Mouse (Mus musculus) testis, postnatal 14 days (tissue): ENCODE data around the gene Ccdc138.
A peak's percentile ranks its signal among the peaks of the same experiment; 100 is the strongest.

Experiments used
- DNase-seq: peaks from one replicate; pipeline ENCODE4 v3.0.0; 2021; ENCODE audit warnings: low spot score

The Ccdc138 gene

GRCm38 (mm10) chr10:58585427-58586223 lies 87.9 kb downstream of the Ccdc138 start:
- no peak for DNase-seq

- DNase-seq, result no peak
These were observed 96.7 kb downstream of the Ccdc138 start for GRCm38 (mm10) chr10:58594486-58594885.

- no peak for DNase-seq
These were observed 97.4 kb downstream of the Ccdc138 start for GRCm38 (mm10) chr10:58595197-58595596.

- no peak for DNase-seq
These were observed 98.1 kb downstream of the Ccdc138 start for GRCm38 (mm10) chr10:58595821-58596220.

DNA sequence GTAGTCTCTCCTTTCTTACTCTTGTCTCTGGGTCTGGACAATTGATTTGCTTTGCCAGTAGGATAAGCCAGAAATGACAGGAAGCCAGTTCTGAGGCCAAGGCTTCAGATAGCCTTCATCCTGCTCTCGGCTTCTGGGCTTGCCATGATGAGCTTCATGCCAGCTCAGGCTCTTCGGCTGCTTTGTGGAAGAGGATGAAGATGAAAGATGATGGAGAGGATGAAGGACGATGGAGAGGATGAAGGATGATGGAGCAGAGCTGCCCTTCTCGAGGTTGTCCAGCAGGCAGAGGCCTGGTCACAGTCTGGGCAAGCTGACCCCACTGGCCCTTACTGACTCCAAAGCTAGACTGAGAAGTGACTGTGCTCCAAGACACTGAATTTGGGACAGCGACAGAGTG lies 102.4 kb downstream of the Ccdc138 start:
- no peak for DNase-seq

- DNase-seq, result no peak
These were observed 103.2 kb downstream of the Ccdc138 start for GRCm38 (mm10) chr10:58600983-58601382.

DNA sequence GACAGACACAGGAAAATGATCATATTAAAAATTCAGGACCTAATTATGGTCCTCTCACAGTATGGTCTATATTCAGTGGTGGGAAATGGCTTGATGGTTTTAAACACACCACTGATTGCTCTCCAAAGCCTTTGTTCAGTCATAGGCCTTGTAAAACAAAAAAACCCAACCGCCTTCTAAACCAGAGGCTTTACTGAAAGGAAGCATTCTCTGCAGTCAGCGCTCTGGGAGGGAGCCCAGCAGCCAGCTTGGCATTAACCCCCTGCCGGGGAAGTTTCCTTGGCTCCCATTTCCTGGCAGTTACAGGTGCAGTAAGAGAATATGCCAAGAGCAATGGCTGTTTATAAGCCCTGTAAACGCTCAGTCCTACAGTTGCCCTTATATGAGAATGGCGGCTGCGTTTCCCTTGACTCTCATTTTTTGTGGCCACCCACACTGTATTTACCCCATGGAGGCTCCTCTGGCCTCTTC lies 103.7 kb downstream of the Ccdc138 start:
- no peak for DNase-seq

DNA sequence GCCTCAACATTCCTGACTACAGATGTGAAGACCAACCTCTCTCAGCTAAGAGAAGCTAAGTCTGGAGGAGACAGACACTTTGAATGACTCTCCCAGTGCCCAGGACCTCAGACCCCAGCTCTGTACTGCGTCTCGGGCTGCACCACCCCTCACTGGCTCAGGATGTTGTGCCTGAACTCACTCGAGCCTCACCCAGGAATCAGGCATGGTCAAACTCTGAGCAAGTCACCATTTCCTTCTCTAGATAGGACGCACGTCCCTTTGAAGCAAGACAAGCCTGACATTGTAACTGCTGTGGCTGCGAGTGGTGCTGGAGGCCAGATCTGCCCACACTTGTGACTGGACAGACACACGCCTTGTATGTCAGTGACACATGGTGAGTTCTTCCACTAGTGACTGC lies 104.2 kb downstream of the Ccdc138 start:
- no peak for DNase-seq

DNA sequence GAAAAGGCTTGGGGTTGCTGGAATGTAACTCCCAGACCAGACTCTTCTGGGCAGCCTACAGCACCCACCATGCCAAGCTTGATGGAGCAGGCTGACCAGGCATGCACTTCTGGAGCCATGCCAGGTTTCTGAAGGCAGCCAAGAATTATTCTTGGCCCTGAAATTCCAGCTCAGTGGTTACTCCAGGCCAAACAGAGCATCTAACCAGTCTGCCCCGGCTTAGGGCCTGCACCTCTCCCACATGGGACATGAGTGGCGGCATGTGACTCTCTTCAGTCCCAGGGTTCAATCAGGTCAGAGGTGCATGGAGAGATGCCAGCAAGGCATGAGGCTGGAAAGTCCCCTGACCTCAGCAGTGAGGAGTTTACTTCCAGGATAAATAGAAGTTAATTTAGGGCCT lies 107.0 kb downstream of the Ccdc138 start:
- DNase-seq, result peak; percentile 52

DNA sequence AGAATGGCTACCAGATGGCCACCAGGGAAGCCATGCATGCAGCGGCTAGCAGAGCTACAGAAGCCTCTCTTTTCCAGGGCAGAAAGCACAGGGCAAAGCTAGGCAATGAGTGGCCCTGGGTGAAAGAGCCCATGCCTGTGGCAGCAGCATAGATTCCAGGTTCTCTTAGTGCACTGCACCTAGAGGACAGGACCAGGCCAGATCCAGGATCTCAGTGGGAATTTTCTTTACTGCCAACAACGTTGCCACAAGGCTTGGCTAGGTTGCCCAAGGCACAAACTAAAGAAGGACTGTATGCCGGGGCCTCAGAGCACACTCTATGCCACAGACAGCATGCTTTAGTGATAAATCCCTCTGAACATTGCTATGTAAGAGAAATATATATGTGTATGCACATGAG lies 108.6 kb downstream of the Ccdc138 start:
- DNase-seq, result no peak

DNA sequence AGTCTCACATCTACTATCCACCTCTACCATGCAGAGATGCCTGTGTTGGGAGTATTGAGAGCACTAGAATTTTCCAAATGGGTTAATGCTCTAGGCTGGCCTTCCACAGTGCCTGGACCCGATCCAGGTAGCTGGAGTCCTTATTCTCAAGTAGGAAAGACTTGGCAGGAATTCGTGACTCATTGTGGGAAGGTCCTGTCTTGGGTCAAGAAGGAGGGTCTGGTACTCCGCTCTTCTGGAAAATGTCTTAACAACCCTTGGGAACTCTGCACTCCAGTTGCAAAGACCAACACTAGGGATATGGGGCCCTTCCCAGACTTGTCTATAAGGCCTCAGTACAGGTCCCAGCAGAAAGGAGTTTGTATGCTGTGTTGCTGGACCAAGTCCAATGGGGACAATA lies 111.1 kb downstream of the Ccdc138 start:
- no peak for DNase-seq

GRCm38 (mm10) chr10:58610484-58611261 lies 112.9 kb downstream of the Ccdc138 start:
- DNase-seq, result no peak

DNA sequence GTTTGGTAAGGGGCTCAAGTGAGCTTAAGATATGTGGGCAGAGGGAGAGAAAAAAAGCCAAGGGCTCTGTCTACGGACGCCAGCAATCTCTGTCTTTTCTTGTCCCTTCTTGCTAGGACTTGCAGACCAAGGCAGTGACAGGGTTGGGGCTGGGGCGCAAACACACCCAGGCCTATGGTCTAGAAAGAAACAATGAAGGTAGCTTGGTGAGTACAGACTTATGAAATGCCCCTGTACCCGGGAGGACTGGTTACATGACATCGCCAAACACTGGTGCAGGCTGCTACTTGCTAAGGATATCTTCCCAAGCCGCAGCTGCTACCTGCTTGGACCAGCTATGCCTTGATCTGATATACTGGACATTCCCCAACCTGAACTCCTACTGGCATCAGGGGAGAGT lies 116.9 kb downstream of the Ccdc138 start:
- no peak for DNase-seq

DNA sequence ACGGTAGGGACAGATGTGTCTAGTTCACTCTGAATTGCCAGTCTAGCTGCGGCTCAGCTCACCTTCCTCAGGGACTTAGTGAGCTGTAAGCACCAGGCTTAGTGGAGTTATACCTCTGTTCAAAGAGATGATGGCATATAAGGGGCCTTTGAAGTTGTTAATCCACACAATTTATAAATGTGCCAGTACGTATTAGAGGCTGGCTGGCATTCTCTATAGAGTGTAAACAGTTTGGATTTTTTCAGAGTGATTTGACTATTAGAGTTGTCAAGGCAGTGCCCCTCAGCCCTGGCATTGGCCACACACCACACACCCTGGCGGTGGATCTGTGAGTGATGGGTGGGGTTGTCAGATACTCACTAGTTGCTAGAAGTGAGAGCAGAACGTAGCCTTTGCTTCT lies 118.8 kb downstream of the Ccdc138 start:
- no peak for DNase-seq

GRCm38 (mm10) chr10:58618501-58619216 lies 120.9 kb downstream of the Ccdc138 start:
- DNase-seq, result peak; percentile 25

DNA sequence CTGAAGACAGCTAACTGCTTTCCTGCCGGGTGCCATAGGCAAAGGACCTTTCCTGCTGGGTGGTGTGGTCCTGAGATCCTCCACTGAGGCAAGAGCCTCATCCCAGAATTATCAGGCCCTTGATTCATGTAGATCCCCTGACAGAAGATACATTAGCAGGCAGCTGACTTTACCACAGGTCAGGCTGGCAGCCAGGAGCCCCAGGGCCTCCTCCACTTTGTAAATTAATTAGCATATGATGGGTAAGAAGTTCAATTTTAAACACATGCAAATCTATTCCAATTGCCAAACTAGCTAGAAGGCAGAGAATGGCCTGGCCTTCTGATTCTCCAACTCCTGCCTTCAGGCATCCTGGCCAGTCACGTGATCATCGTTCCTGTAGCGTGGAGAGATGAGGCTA lies 121.5 kb downstream of the Ccdc138 start:
- no peak for DNase-seq

- no peak for DNase-seq
These were observed 127.3 kb downstream of the Ccdc138 start for GRCm38 (mm10) chr10:58624848-58625711.
